Mouse (Mus musculus) layer of hippocampus, postnatal 10 days (tissue): ENCODE measurements around the gene Cpsf4l. TPM values are rescaled to one million over a fixed set of nuclear protein-coding genes. Genes with fewer than 3 reads are reported as not detected.
A peak's percentile ranks its signal among the peaks of the same experiment; 100 is the strongest.
"Not testable (repeated sequence)": the region's sequence is repeated elsewhere in the genome, so short reads cannot be mapped to it uniquely, and the experiment has no call there.

Experiments
- DNase-seq, 2 experiments: peaks; one replicate each; pipeline ENCODE4 v3.0.0; 2021; ENCODE audit warnings: low spot score in 2 of 2
- total RNA-seq, 2 experiments: library from RNA; stranded (reverse); gene quantifications; 2 replicates each; pipeline ENCODE4 v1.2.3; 2021

The Cpsf4l gene
- total RNA-seq, 2 experiments from 2014 or later, result not detected

DNA sequence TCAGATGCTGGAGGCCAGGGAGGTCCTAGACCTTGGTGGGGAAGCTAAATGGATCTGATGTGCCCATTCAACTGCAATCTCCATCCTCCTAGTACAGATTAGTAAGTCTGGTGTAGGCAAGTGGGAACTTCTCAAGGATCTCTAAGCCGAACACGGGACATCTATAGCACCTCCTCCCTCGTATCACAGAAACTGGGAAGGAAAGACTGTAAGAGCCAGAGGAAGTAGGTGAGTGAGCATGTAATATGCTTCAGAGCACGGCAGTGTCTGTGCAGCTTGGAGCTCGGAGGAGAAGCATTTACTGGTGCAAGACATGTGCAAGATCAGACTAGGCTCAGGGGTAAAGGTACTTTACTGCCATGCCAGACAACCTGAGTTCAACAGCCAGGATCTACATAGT, 41.0 kb downstream of the Cpsf4l start:
- no peak for DNase-seq

GRCm38 (mm10) chr11:113667704-113668103, 42.1 kb downstream of the Cpsf4l start:
- DNase-seq, result no peak

- DNase-seq, result no peak
Observed at GRCm38 (mm10) chr11:113667122-113667521, 42.7 kb downstream of the Cpsf4l start.

DNA sequence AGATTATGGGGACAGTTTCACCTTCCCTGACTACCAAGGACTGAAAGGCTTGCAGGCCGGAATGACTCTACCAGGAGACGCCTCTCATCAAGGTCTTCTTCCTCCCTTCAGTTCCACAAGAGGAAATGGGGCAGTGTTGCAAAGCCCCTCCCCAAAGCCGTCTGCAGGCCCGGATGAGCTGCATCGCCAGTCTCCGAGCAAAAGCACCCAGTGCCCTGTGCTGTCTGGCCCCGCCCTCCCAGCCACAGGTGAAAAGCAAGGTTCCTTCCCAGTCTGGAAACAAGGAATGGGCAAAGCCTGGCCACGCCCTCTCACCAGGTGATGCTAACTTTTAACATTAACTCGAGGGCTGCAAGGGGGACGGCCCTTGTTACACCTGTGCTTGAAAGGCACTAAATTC, 43.2 kb downstream of the Cpsf4l start:
- no peak for DNase-seq

- no peak for DNase-seq
Observed at GRCm38 (mm10) chr11:113666205-113666604, 43.6 kb downstream of the Cpsf4l start.

GRCm38 (mm10) chr11:113664279-113664678, 45.5 kb downstream of the Cpsf4l start:
- no peak for DNase-seq

- no peak for DNase-seq
Observed at GRCm38 (mm10) chr11:113661835-113662351, 47.9 kb downstream of the Cpsf4l start.

DNA sequence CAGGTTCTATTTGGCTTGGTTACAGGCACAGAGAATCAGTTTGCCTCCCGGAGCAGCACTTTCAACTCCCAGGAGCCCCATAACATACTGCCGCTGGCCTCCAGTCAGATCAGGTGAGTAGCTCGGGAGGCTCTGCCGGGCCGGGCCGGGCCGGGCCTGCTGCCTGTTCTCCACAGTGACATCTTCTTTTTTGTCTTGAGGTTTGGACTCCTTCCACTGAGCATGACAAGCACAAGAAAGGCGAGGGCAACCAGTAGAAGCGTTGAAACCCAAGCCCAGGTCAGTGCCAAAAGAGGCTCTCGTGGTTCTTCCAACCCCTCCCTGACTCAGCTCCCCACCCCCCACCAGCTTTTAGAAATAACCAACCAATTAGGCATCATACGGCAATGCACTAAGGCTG, 48.9 kb downstream of the Cpsf4l start:
- DNase-seq, result no peak

DNA sequence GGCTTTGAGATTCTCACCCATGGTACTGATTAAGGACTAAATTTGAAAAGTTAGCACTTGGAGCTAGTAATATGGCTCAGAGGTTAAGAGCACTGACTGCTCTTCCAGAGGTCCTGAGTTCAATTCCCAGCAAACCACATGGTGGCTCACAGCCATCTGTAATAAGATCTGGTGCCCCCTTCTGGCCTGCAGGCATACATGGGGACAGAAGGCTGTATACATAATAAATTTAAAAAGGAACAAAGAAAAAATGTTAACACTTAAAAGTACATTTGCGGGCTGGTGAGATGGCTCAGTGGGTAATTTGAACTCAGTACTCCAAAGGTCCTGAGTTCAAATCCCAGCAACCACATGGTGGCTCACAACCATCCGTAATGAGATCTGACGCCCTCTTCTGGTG, 49.6 kb downstream of the Cpsf4l start:
- not testable (repeated sequence) for DNase-seq

DNA sequence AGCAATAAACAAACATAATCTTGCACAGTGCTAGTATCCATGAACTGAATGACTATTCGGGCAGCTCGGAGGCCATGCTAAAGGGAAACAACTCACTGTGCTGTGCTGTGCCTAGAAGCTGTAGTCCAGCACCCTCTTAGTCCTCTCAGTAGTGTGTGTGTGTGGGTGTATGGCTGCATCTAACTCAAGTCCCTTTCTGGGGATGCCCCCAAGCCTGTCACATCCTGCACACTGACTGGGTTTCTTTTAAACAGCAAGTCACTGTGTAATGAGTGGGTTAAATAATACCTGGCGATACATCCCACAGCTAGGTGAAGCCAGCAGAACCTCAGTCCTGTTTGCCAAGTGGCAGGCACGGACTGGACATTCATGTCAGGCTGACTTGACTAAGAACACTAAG, 51.1 kb downstream of the Cpsf4l start:
- no peak for DNase-seq

DNA sequence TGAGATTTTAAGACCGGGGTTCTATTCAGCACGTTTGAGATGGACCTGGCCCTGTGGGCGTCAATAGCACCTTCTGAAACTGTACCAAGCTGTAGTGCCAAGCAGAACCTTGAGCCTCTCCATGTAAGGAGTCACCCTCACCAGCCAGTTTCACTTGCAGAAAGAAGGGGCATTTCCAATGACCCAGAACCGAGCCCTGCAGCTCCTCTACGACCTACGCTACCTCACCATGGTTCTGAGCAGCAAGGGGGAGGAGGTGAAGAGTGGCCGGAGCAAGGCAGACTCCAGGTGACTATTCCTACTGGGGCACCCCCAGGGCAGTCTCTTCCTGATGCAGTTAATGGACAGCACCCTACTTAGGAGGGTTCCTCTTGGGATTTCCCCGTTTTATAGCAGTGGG, 51.5 kb downstream of the Cpsf4l start:
- DNase-seq, result no peak

DNA sequence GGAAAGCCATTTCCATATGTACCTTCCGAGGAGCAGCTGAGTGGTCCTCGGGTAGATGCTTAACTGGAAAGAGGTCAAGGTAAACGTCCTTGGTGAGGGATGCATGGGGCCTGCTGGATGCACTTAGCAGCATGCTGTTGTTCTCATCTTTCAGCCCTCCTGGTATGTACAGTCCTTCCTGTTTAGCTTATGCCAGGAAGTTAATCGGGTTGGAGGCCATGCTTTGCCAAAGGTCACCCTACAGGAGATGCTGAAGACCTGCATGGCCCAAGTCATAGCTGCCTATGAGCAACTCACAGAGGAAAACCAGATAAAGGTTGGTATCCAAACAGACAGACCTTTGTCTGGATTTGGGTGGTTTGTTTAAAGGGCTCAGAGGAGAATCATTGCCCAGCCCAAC, 52.6 kb downstream of the Cpsf4l start:
- no peak for DNase-seq

DNA sequence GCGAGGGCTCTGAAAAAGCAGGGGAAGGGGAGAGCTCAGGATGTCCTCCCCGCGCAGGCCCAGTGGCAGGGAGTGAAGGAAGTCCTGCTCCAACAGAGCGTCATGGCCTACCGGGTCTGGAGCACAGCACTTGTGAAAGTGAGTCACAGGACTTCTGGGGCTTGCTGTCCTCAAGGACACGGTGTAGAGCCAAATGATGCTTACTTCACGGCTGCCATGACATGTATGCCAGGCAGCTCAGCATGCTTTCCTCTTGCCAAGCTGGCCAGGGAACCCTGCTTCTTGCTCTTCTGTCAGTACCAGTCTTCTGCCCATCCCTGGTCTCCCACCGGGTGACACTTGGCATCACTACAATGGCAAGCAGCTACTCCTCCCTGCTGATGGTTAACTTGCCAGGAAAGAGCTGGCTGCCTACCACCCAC, 53.3 kb downstream of the Cpsf4l start:
- DNase-seq, result peak in 1 of 2 experiments; percentile 36

DNA sequence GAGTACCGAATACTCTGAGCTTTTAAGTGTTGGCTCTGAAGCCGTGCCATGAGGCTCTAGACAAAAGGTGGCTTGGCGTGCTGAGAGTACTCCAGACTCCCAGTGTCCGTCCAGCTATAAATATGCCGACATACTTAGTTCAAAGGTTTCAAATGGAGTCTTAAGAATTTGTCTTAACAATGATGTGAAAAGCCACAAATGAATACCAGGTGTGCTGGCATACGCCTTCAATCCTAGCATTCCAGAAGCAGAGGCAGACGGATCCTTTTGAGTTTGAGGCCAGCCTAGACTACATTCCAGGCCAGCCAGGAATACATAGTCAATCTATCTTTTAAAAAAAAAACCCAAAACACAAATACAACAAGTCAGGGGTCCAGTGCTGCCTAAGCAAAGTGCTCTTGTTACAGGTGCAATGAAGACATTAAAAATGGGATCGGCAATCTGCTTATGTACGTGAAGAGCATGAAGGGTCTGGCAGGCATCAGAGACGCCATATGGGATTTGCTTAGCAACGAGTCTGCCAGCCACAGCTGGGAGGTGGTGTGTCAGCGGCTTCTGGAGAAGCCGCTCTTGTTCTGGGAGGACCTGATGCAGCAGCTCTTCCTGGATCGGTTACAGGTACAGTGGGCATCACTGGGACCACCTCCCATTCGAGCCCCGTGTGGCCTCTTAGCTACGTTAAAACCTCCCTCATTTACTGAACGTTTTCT, 55.1 kb downstream of the Cpsf4l start:
- DNase-seq, result peak in 1 of 2 experiments; percentile 27

- no peak for DNase-seq
Observed at GRCm38 (mm10) chr11:113654105-113654504, 55.7 kb downstream of the Cpsf4l start.

GRCm38 (mm10) chr11:113652516-113652915, 57.3 kb downstream of the Cpsf4l start:
- no peak for DNase-seq

DNA sequence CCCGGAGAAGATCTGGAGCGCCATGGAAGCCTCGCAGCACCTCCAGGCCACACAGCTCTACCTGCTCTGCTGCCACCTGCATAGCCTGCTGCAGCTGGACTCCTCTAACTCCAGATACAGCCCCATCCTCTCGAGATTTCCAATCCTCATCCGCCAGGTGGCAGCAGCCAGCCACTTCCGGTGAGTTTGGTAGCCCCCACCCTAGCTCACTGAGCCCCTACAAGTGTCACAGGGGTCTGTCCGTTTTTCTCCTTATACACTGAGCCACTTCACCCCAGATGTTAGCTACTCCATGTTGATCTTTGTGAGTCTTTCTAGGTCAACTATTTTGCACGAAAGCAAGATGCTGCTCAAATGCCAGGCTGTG, 57.9 kb downstream of the Cpsf4l start:
- DNase-seq, result peak; percentile 69 to 74

DNA sequence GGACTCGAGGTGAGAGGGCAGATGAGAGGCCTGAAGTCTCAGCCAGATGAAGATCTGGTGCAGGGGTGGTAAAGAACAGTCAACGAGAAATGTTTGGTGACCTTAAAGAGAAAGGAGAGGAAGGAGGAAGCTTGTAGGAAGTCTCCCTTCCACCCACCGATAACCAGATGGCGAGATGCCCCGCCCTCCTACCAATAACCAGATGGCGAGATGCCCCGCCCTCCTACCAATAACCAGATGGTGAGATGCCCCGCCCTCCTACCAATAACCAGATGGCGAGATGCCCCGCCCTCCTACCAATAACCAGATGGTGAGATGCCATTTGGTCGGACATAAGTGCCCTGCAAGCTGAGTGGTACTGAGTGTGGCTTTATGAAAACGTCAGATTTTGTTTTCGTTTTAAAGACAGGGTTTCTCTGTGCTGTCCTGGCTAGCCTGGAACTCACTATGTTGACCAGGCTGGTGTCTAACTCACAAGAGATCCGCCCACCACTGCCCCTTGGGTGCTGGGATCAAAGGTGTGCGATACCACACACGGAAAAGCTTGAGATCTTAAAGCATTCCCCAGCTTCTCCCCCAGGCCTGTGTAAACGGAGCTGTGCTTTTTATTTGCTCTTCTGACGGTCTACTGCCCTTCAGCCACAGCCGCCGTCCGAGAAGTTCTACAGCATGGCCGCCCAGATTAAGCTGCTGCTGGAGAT, 58.5 kb downstream of the Cpsf4l start:
- peak in 1 of 2 experiments; percentile 32 for DNase-seq

- peak; percentile 63 to 74 for DNase-seq
Observed at GRCm38 (mm10) chr11:113649353-113650210, 60.2 kb downstream of the Cpsf4l start, which contains the start of gene Slc39a11. TSS of gene Slc39a11 (minus strand) at chr11:113650079.

DNA sequence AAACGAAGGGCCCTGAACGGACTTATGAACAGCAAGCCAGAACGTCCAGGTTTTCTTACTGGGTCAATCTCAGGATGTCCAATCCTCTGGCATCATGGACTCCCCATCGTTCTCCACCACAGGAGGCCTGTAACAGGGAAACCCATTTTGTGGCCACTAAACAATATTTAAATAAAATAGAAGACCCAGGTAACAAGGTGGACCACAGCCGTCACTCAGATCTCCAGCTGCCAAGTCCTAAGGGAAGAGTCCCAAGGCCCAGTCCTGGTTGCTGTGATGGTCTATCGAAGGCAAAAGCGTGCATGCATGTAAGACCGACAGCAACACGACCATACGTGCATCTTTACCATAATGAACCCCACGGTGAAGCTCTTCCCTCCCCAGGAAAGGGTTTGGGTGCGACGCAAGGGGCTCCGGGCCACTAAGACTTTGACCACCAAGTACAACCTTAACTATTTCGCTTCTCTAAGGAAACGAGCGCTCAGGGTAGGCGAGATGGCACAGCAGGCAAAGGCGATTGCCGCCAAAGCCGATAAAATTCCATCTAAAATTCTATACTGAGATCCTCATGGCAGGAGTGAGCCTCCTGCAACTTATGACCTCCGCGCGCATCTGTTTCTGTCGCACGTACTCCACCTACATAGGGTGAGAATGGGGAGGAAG, 61.0 kb downstream of the Cpsf4l start, which contains the start of gene Cog1:
Gene Cog1 (plus strand): TSS at position 480 of the 663 bp plus-strand sequence.
- DNase-seq, result no peak
